24 mouse cellular contexts compared by ENCODE assay signal in genomic region chr15:100032546-100032945, GRCm38 (mm10). TPM values are rescaled to one million over a fixed set of nuclear protein-coding genes. Genes with fewer than 3 reads are reported as not detected.
A peak's percentile ranks its signal among the peaks of the same experiment; 100 is the strongest.
DNase-seq lines count a peak whose midpoint lies in the region; ATAC-seq lines count a peak whose summit lies in the region.
"Had no signal": no experiment of that assay in that cellular context is flagged by ENCODE, and none has a peak within 500 bp of the region (broad histone marks: within the 10 kb centered on the region; RNA-seq: fewer than 3 reads in every experiment).

No protein-coding gene starts in this region.

- 91% methylated on average over 3 of the region's 3 CpGs for WGBS in midbrain, embryonic 11.5 days
- WGBS in midbrain, embryonic 15.5 days: 81% methylated on average over 3 of the region's 3 CpGs

- intact Hi-C loops in gastrocnemius, postnatal 36 days (cut with DNase I): no loop called here

- peak; percentile 51 for DNase-seq in adrenal gland, postnatal 10 days
- DNase-seq in adrenal gland, postnatal 25 days: no peak
- DNase-seq in midbrain, embryonic 11.5 days (ENCODE audit: low spot score, missing footprints): peak; percentile 49
- peak; percentile 47 for DNase-seq in lung, postnatal 14 days
- no peak for DNase-seq in testis, postnatal 14 days (ENCODE audit: low spot score)
- no peak for DNase-seq in gastrocnemius, postnatal 36 days
- DNase-seq: gastrocnemius, postnatal 25 days; heart, adult 2 months; heart, postnatal 4 days; kidney, adult 18-20 months; right cerebral cortex, adult 18-20 months; right cerebral cortex, postnatal 4 days; thymus, adult 18-20 months; thymus, postnatal 4 days had no signal

- no peak overlapping the region for H3K4me3 ChIP-seq in midbrain, embryonic 11.5 days (ENCODE audit: low read depth, low read length)
- H3K4me3 ChIP-seq in midbrain, embryonic 15.5 days: no peak overlapping the region
- H3K4me3 ChIP-seq: embryonic facial prominence, embryonic 15.5 days; heart, adult 2 months; limb, embryonic 13.5 days; liver, embryonic 12.5 days; midbrain, embryonic 10.5 days; neural tube, embryonic 15.5 days had no signal

- no peak for ATAC-seq in midbrain, embryonic 11.5 days (ENCODE audit: low FRiP score)
- ATAC-seq in midbrain, embryonic 15.5 days (replicated peaks): no peak
- no peak for ATAC-seq in megakaryocyte, adult 5-6 weeks (ENCODE audit: poor library complexity, severe bottlenecking)
- ATAC-seq: inflammation-experienced regulatory T-cells, adult 6 months; liver, embryonic 12.5 days had no signal

- no peak overlapping the region for H3K9ac ChIP-seq in midbrain, embryonic 11.5 days (ENCODE audit: low read length)
- no peak overlapping the region for H3K9ac ChIP-seq in midbrain, embryonic 15.5 days
- H3K9ac ChIP-seq: embryonic facial prominence, embryonic 15.5 days; hindbrain, embryonic 14.5 days; limb, embryonic 13.5 days; liver, embryonic 12.5 days; neural tube, embryonic 15.5 days had no signal

- H3K27ac ChIP-seq in midbrain, embryonic 11.5 days (ENCODE audit: low read depth, low read length): no peak overlapping the region
- no peak overlapping the region for H3K27ac ChIP-seq in midbrain, embryonic 15.5 days
- H3K27ac ChIP-seq: embryonic facial prominence, embryonic 15.5 days; heart, adult 2 months; hindbrain, embryonic 14.5 days; limb, embryonic 13.5 days; liver, embryonic 12.5 days; macrophage; midbrain, embryonic 10.5 days; neural tube, embryonic 15.5 days had no signal

- H3K27me3 ChIP-seq in midbrain, embryonic 11.5 days (ENCODE audit: control insufficient read depth, insufficient read depth, low read length): no peaks in the 10 kb centered on the region
- H3K27me3 ChIP-seq in midbrain, embryonic 15.5 days (replicated peaks): no peaks in the 10 kb centered on the region
- H3K27me3 ChIP-seq: embryonic facial prominence, embryonic 15.5 days; limb, embryonic 13.5 days; neural tube, embryonic 15.5 days had no signal

- no peaks in the 10 kb centered on the region for H3K36me3 ChIP-seq in midbrain, embryonic 11.5 days (ENCODE audit: control insufficient read depth, insufficient read depth, low read length)
- no peaks in the 10 kb centered on the region for H3K36me3 ChIP-seq in midbrain, embryonic 15.5 days (replicated peaks)
- H3K36me3 ChIP-seq: embryonic facial prominence, embryonic 15.5 days; limb, embryonic 13.5 days; liver, embryonic 12.5 days; midbrain, embryonic 10.5 days; neural tube, embryonic 15.5 days had no signal

- no peaks in the 10 kb centered on the region for H3K4me1 ChIP-seq in midbrain, embryonic 11.5 days (ENCODE audit: control insufficient read depth, insufficient read depth, low read length)
- no peaks in the 10 kb centered on the region for H3K4me1 ChIP-seq in midbrain, embryonic 15.5 days
- H3K4me1 ChIP-seq: embryonic facial prominence, embryonic 15.5 days; limb, embryonic 13.5 days; liver, embryonic 12.5 days; midbrain, embryonic 10.5 days; neural tube, embryonic 15.5 days had no signal

- no peaks in the 10 kb centered on the region for H3K9me3 ChIP-seq in midbrain, embryonic 11.5 days (ENCODE audit: control insufficient read depth, low read length)
- no peaks in the 10 kb centered on the region for H3K9me3 ChIP-seq in midbrain, embryonic 15.5 days
- H3K9me3 ChIP-seq: embryonic facial prominence, embryonic 15.5 days; limb, embryonic 13.5 days; liver, embryonic 12.5 days; midbrain, embryonic 10.5 days; neural tube, embryonic 15.5 days had no signal

- no peak overlapping the region for H3K4me2 ChIP-seq in midbrain, embryonic 11.5 days
- no peak overlapping the region for H3K4me2 ChIP-seq in midbrain, embryonic 15.5 days
- H3K4me2 ChIP-seq: embryonic facial prominence, embryonic 15.5 days; hindbrain, embryonic 14.5 days; limb, embryonic 13.5 days; liver, embryonic 12.5 days; neural tube, embryonic 15.5 days had no signal

RNA-seq across cellular contexts. Expression of gene Dip2b, which starts 5.9 kb away (rescaled TPM):
- total RNA-seq in adrenal gland, postnatal 10 days (2021): 10 to 100 TPM; 19.0 to 24.5 TPM
- total RNA-seq in adrenal gland, postnatal 25 days (2021): 17.9 and 19.9 TPM in 2 replicates
- 22.3 and 23.9 TPM in 2 replicates for polyA plus RNA-seq in midbrain, embryonic 11.5 days (2014; fragmentation: Nextera tagmentation; extraction: Ambion mirVana)
- 18.9 and 20.2 TPM in 2 replicates for polyA plus RNA-seq in midbrain, embryonic 15.5 days (2015; fragmentation: Nextera tagmentation; extraction: Ambion mirVana)
- total RNA-seq in megakaryocyte, adult 5-6 weeks (2015): 17.2 and 17.6 TPM in 2 replicates
- 13.5 and 14.4 TPM in 2 replicates for total RNA-seq in megakaryocyte, adult 5-6 weeks (2017)
- total RNA-seq in gastrocnemius, postnatal 36 days (2021): 1 to 10 TPM; 6.2 to 7.3 TPM

Comparison
In these comparisons a context has a peak if more than half of its experiments do, and no peak if none do; other contexts are left out.
1. DNase-seq: peak in adrenal gland, postnatal 10 days (single experiment), midbrain, embryonic 11.5 days (single experiment) and lung, postnatal 14 days (single experiment); none in adrenal gland, postnatal 25 days (single experiment), testis, postnatal 14 days (single experiment) and gastrocnemius, postnatal 36 days (0 of 2).